8 mouse cellular contexts compared by ENCODE assay signal in genomic region chr7:81212697-81213346, GRCm38 (mm10). TPM values are rescaled to one million over a fixed set of nuclear protein-coding genes. Genes with fewer than 3 reads are reported as not detected.
DNase-seq lines count a peak whose midpoint lies in the region; ATAC-seq and TF ChIP-seq lines count a peak whose summit lies in the region.

No protein-coding gene starts in this region.

- peak; percentile 42; the same call in 1 of the 2 replicates for TF ChIP-seq CTCF in kidney, postnatal 0 days (IDR thresholded peaks at IDR 0.05; ENCODE audit: low read depth)
- peak; percentile 30; the same call in 1 of the 2 replicates for TF ChIP-seq CTCF in midbrain, postnatal 0 days (IDR thresholded peaks at IDR 0.05)
- no peak for TF ChIP-seq CTCF in spleen, adult 2 months (IDR thresholded peaks at IDR 0.05; ENCODE audit: extremely low read depth, insufficient read depth, insufficient read length, insufficient replicate concordance)

- H3K4me1 ChIP-seq in heart, embryonic 13.5 days = peaks cover 26% of the 10 kb centered on the region
- peaks cover 5% of the 10 kb centered on the region for H3K4me1 ChIP-seq in kidney, postnatal 0 days (replicated peaks; ENCODE audit: insufficient read depth, low read length)
- H3K4me1 ChIP-seq in midbrain, postnatal 0 days (ENCODE audit: insufficient read depth, low read length) = no peaks in the 10 kb centered on the region
- H3K4me1 ChIP-seq in spleen, adult 2 months (ENCODE audit: control insufficient read depth, insufficient read depth, insufficient read length) = peaks cover 7% of the 10 kb centered on the region; the same call in 1 of the 2 replicates

- H3K9me3 ChIP-seq in heart, embryonic 13.5 days = no peaks in the 10 kb centered on the region
- H3K9me3 ChIP-seq in kidney, postnatal 0 days (replicated peaks; ENCODE audit: low read length) = no peaks in the 10 kb centered on the region
- no peaks in the 10 kb centered on the region for H3K9me3 ChIP-seq in midbrain, postnatal 0 days (ENCODE audit: low read length)

- no peaks in the 10 kb centered on the region for H3K36me3 ChIP-seq in heart, embryonic 13.5 days
- no peaks in the 10 kb centered on the region for H3K36me3 ChIP-seq in kidney, postnatal 0 days (ENCODE audit: insufficient read depth, low read length)
- H3K36me3 ChIP-seq in midbrain, postnatal 0 days (ENCODE audit: insufficient read depth, low read length) = no peaks in the 10 kb centered on the region
- H3K36me3 ChIP-seq in spleen, adult 2 months (ENCODE audit: control insufficient read depth, insufficient read depth, low read length) = no peaks in the 10 kb centered on the region

- H3K27ac ChIP-seq in heart, embryonic 13.5 days (replicated peaks) = peak overlapping the region; percentile 73
- H3K27ac ChIP-seq in kidney, postnatal 0 days = peak overlapping the region; percentile 90
- H3K27ac ChIP-seq in midbrain, postnatal 0 days (ENCODE audit: low read depth, low read length) = peak overlapping the region; percentile 13; the same call in 1 of the 2 replicates
- peak overlapping the region; percentile 85 for H3K27ac ChIP-seq in spleen, adult 2 months (ENCODE audit: insufficient read depth, low read length)

- no peak for ATAC-seq in cerebellum, adult (ENCODE audit: insufficient number of reproducible peaks, low FRiP score, low TSS enrichment)
- ATAC-seq in heart, embryonic 13.5 days (ENCODE audit: extremely low read depth, insufficient number of reproducible peaks, low FRiP score, low TSS enrichment) = peak; percentile 64
- ATAC-seq in kidney, postnatal 0 days (replicated peaks; ENCODE audit: low FRiP score, low read depth) = peak; percentile 88
- ATAC-seq in midbrain, postnatal 0 days (ENCODE audit: low FRiP score) = peak; percentile 84

- peak overlapping the region; percentile 67 for H3K4me3 ChIP-seq in heart, embryonic 13.5 days
- peak overlapping the region; percentile 69 for H3K4me3 ChIP-seq in kidney, postnatal 0 days (replicated peaks; ENCODE audit: low read depth, low read length)
- peak overlapping the region; percentile 47 for H3K4me3 ChIP-seq in midbrain, postnatal 0 days (ENCODE audit: low read depth, low read length)
- H3K4me3 ChIP-seq in spleen, adult 2 months (ENCODE audit: extremely low read depth, insufficient read depth, insufficient read length) = peak overlapping the region; percentile 65

- H3K4me2 ChIP-seq in heart, embryonic 13.5 days = peak overlapping the region; percentile 83
- peak overlapping the region; percentile 61 for H3K4me2 ChIP-seq in kidney, postnatal 0 days (ENCODE audit: low read length)
- peak overlapping the region; percentile 31 for H3K4me2 ChIP-seq in midbrain, postnatal 0 days (ENCODE audit: low read depth, low read length, poor library complexity, severe bottlenecking)

- under 1% methylated on average over 57 of the region's 57 CpGs for WGBS in heart, embryonic 13.5 days
- under 1% methylated on average over 57 of the region's 57 CpGs for WGBS in kidney, postnatal 0 days
- under 1% methylated on average over 54 of the region's 57 CpGs for WGBS in midbrain, postnatal 0 days
- WGBS in spleen, adult 2 months = 1% methylated on average over 57 of the region's 57 CpGs

- peak overlapping the region; percentile 81 for H3K9ac ChIP-seq in heart, embryonic 13.5 days
- H3K9ac ChIP-seq in kidney, postnatal 0 days (ENCODE audit: low read depth, low read length) = peak overlapping the region; percentile 75
- no peak overlapping the region for H3K9ac ChIP-seq in midbrain, postnatal 0 days (replicated peaks; ENCODE audit: low read length, poor library complexity, severe bottlenecking)

- H3K27me3 ChIP-seq in heart, embryonic 13.5 days (replicated peaks) = peaks cover 57% of the 10 kb centered on the region
- no peaks in the 10 kb centered on the region for H3K27me3 ChIP-seq in kidney, postnatal 0 days (ENCODE audit: insufficient read depth, low read length)
- peaks cover 38% of the 10 kb centered on the region for H3K27me3 ChIP-seq in midbrain, postnatal 0 days (ENCODE audit: insufficient read depth, low read length)
- H3K27me3 ChIP-seq in spleen, adult 2 months (ENCODE audit: control insufficient read depth, insufficient read depth, low read length) = peaks cover 11% of the 10 kb centered on the region

- TF ChIP-seq POLR2A in spleen, adult 2 months (IDR thresholded peaks at IDR 0.05; ENCODE audit: low read depth, low read length) = no peak

- peak; percentile 37 for DNase-seq in cerebellum, adult 11 months
- peak; percentile 73 for DNase-seq in fibroblast of lung, adult 2 months (ENCODE audit: low read depth)
- DNase-seq in kidney, postnatal 0 days (ENCODE audit: low spot score) = peak; percentile 91
- DNase-seq in liver = peak; percentile 87
- peak; percentile 76 for DNase-seq in midbrain, postnatal 0 days (ENCODE audit: low spot score)
- peak; percentile 83 to 96 for DNase-seq in spleen, adult 2 months (ENCODE audit: low read depth in 1 of 2, low spot score in 2 of 2)

RNA-seq across cellular contexts. Expression of gene Pde8a, which starts 0.6 kb away (rescaled TPM):
- polyA plus RNA-seq in heart, embryonic 13.5 days (2015; fragmentation: Nextera tagmentation; extraction: Ambion mirVana) = 2.8 and 2.9 TPM in 2 replicates
- polyA plus RNA-seq in kidney, postnatal 0 days (2015; fragmentation: Nextera tagmentation; extraction: Ambion mirVana) = 10.9 and 11.0 TPM in 2 replicates
- total RNA-seq in midbrain, postnatal 0 days (2014; rRNA removed) = 3.1 and 3.9 TPM in 2 replicates
- polyA plus RNA-seq in midbrain, postnatal 0 days (2015; fragmentation: Nextera tagmentation; extraction: Ambion mirVana) = 1.3 and 1.8 TPM in 2 replicates
- 5.5 and 6.3 TPM in 2 replicates for polyA plus RNA-seq in spleen, adult 2 months (2012; rRNA removed)

Comparison
In these comparisons a context has a peak if more than half of its experiments do, and no peak if none do; other contexts are left out.
1. DNase-seq: peak in every context shown above with its lines; median percentile 91 in kidney, postnatal 0 days; 90 in spleen, adult 2 months; 87 in liver; 76 in midbrain, postnatal 0 days; 73 in fibroblast of lung, adult 2 months; 37 in cerebellum, adult 11 months.
2. H3K27ac ChIP-seq: peak in every context shown above with its lines; median percentile 90 in kidney, postnatal 0 days; 85 in spleen, adult 2 months; 73 in heart, embryonic 13.5 days; 13 in midbrain, postnatal 0 days.
3. H3K4me2 ChIP-seq: peak in every context shown above with its lines; median percentile 83 in heart, embryonic 13.5 days; 61 in kidney, postnatal 0 days; 31 in midbrain, postnatal 0 days.